Mouse (Mus musculus) heart, embryonic 11.5 days (tissue): Measurements from ENCODE around the gene Gm36079. TPM values are rescaled to one million over a fixed set of nuclear protein-coding genes. Genes with fewer than 3 reads are reported as not detected.
"Not testable (repeated sequence)": the region's sequence is repeated elsewhere in the genome, so short reads cannot be mapped to it uniquely, and the experiment has no call there.

ENCODE experiments used
- ATAC-seq: fragments of 200-750 bp; cut with Nextera tagmentation; replicated peaks from 2 replicates; pipeline ENCODE4 v1.8.0; 2017; ENCODE audit warnings: moderate library complexity; ENCODE audit not compliant: insufficient number of reproducible peaks, low FRiP score, low TSS enrichment
- H3K27ac ChIP-seq: fragments of 300-500 bp; sonication (generic); 2 replicates; pipeline ENCODE4 v1.5.1; 2014; ENCODE audit warnings: mild to moderate bottlenecking, low read depth, low read length
- H3K27me3 ChIP-seq: fragments of 300-500 bp; sonication (generic); 2 replicates; pipeline ENCODE4 v1.6.1; 2014; ENCODE audit warnings: mild to moderate bottlenecking, low read length, mixed read lengths; ENCODE audit not compliant: control insufficient read depth, insufficient read depth
- H3K36me3 ChIP-seq: fragments of 300-500 bp; sonication (generic); 2 replicates; pipeline ENCODE4 v1.6.1; 2014; ENCODE audit warnings: mild to moderate bottlenecking, low read length, moderate library complexity, mixed read lengths; ENCODE audit not compliant: control insufficient read depth, insufficient read depth
- H3K4me1 ChIP-seq: fragments of 300-500 bp; sonication (generic); 2 replicates; pipeline ENCODE4 v1.6.1; 2014; ENCODE audit warnings: low read length; ENCODE audit not compliant: control insufficient read depth, insufficient read depth
- H3K4me2 ChIP-seq: fragments of 300-500 bp; sonication (generic); 2 replicates; pipeline ENCODE4 v1.6.1; 2014; ENCODE audit warnings: mild to moderate bottlenecking, moderate library complexity
- H3K4me3 ChIP-seq: fragments of 300-500 bp; sonication (generic); 2 replicates; pipeline ENCODE4 v1.5.1; 2014; ENCODE audit warnings: low read depth, low read length
- H3K9ac ChIP-seq: fragments of 300-500 bp; sonication (generic); 2 replicates; pipeline ENCODE4 v1.6.1; 2014; ENCODE audit warnings: mild to moderate bottlenecking, low read depth, low read length, moderate library complexity
- H3K9me3 ChIP-seq: fragments of 300-500 bp; sonication (generic); replicated peaks from 2 replicates; pipeline ENCODE4 v1.6.1; 2016; ENCODE audit warnings: low read length; ENCODE audit not compliant: control insufficient read depth
- WGBS: fragments of 180-500 bp; shearing (Covaris S2); extraction: QIAGEN DNeasy Blood & Tissue Kit; methylation state at CpG from one replicate; pipeline ENCODE4 v1.1.7; 2014; ENCODE audit not compliant: insufficient replicate concordance; 5-methylcytosine and 5-hydroxymethylcytosine counted together
- polyA plus RNA-seq: library from polyadenylated mRNA; unstranded; fragments of >200 nt; fragmentation: Nextera tagmentation; extraction: Ambion mirVana; gene quantifications from 2 replicates; pipeline ENCODE4 v1.2.1, GENCODE M21; 2014

The Gm36079 gene
- polyA plus RNA-seq, 1 experiment from 2014 or later, result not detected

GRCm38 (mm10) chr13:120010068-120010467, 16.7 kb downstream of the Gm36079 start:
- not testable (repeated sequence) for H3K4me2 ChIP-seq, H3K27ac ChIP-seq, H3K4me3 ChIP-seq, H3K36me3 ChIP-seq, H3K9me3 ChIP-seq, ATAC-seq, H3K4me1 ChIP-seq, H3K27me3 ChIP-seq, H3K9ac ChIP-seq

DNA sequence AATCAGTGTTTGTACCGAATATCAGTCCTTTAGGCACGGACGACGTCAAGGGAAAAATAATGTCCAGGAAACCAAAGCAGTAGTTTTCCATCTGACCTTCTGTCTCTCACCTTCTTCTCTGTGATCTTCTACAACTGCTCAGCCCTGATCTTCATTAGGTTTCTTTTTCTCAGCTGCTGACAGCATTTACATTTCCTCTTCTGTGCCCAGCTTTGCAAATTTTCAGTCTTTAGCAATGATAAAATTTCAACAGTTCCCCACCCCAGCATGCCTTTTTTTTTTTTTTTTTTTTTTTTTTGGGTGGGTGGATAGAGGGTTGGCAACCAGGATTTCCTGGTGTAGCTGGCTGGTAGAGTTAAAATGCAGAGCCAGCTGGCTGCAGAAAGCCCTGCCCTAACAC, 27.6 kb downstream of the Gm36079 start:
- not testable (repeated sequence) for H3K36me3 ChIP-seq, H3K4me2 ChIP-seq, H3K4me1 ChIP-seq, H3K9ac ChIP-seq, H3K9me3 ChIP-seq, ATAC-seq, H3K4me3 ChIP-seq, H3K27ac ChIP-seq, H3K27me3 ChIP-seq
- no CpG with 5 or more reads among the region's 4 CpGs for WGBS

DNA sequence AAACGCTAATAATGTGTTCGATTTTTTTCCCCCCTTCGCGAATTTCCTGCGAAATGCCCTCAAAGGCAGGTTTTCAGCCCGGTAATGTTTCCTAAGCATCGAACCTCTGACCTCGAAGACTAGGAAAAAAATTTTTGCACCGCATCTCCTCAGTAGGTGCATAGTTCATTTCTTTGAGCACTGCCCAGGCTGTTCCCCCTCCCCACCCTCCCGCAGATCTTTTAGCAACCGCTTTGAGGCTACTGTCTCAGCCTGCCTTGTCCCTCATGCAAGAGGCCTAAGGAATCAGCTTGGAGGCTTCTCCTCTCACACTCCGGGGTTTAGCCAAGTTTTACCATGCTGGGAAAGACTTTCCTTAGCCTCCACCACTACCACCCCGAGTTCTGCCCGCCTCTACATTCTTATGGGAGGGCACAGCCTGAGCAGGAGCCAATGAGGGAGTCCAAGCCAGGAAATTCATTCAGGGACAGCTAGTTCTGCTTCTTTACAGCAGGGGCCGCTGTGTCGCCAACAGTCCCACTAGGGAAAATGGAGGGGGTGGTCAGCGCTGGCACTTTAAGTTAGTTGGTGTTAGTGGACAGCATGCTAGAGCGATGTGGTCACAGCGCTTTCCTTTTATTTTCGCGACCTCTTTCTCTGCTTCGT, 28.2 kb downstream of the Gm36079 start:
- ATAC-seq, result peak; percentile 65; the same call in 1 of the 2 replicates
- no CpG with 5 or more reads among the region's 22 CpGs for WGBS
- not testable (repeated sequence) for H3K4me2 ChIP-seq

GRCm38 (mm10) chr13:119991917-119992496, 34.8 kb downstream of the Gm36079 start:
- not testable (repeated sequence) for H3K36me3 ChIP-seq, ATAC-seq, H3K4me1 ChIP-seq, H3K4me2 ChIP-seq, H3K9ac ChIP-seq, H3K27me3 ChIP-seq, H3K4me3 ChIP-seq, H3K9me3 ChIP-seq, H3K27ac ChIP-seq
- WGBS, result no CpG with 5 or more reads among the region's 10 CpGs

More for the DNA sequence above, 28.2 kb downstream of the Gm36079 start:
- H3K4me1 ChIP-seq, H3K27ac ChIP-seq, H3K4me3 ChIP-seq, H3K27me3 ChIP-seq, H3K9me3 ChIP-seq, H3K36me3 ChIP-seq, H3K9ac ChIP-seq: not testable (repeated sequence)

DNA sequence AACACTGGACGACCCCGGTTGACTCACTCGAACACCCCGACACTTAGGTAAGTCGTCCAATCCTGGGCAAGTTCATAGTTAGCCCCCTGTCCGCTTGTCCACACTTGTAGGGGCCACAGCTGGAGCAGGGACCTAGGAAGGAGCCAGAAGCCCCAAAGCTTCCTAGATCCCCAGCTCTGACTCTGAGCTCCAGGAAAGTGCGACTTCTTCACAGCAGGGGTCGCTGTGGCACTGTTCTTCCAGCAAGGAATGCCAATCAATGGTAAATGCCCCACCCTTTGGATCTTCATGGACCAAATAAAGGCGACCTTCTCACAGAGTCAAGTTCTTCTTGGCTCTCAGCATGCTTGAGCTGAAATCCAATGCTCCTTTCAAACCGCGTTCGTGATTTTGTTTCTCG, 35.5 kb downstream of the Gm36079 start:
- H3K9me3 ChIP-seq, H3K4me3 ChIP-seq, H3K27ac ChIP-seq, ATAC-seq, H3K27me3 ChIP-seq, H3K4me1 ChIP-seq, H3K36me3 ChIP-seq, H3K9ac ChIP-seq, H3K4me2 ChIP-seq: not testable (repeated sequence)
- WGBS, result no CpG with 5 or more reads among the region's 13 CpGs

Other genes with a start within 250 kb of the Gm36079 start
- 23.9 and 26.0 TPM in 2 replicates for gene Zfp131, start 236.1 kb downstream of the Gm36079 start, polyA plus RNA-seq
- gene AF067063, start 196.8 kb downstream of the Gm36079 start, polyA plus RNA-seq, result not detected in 2 replicates
- gene D13Ertd608e, start 191.0 kb downstream of the Gm36079 start, polyA plus RNA-seq, result not detected in 2 replicates
- not detected in 2 replicates for gene Tcstv1, start 132.2 kb downstream of the Gm36079 start, polyA plus RNA-seq
- not detected in 2 replicates for gene Gm21761, start 97.7 kb downstream of the Gm36079 start, polyA plus RNA-seq
- not detected in 2 replicates for gene B020031M17Rik, start 76.2 kb downstream of the Gm36079 start, polyA plus RNA-seq
- gene Gm21188, start 25.2 kb upstream of the Gm36079 start, polyA plus RNA-seq, result not detected in 2 replicates
- gene Gm20767, start 113.2 kb upstream of the Gm36079 start, polyA plus RNA-seq, result not detected in 2 replicates
- gene Gm21818, start 145.4 kb upstream of the Gm36079 start, polyA plus RNA-seq, result not detected in 2 replicates
- gene Gm21762, start 188.9 kb upstream of the Gm36079 start, polyA plus RNA-seq, result not detected in 2 replicates
- not detected in 2 replicates for gene Gm21731, start 212.1 kb upstream of the Gm36079 start, polyA plus RNA-seq
- not detected in 2 replicates for gene AF067061, start 236.1 kb upstream of the Gm36079 start, polyA plus RNA-seq